Mouse (Mus musculus) left cerebral cortex, postnatal 25 days (tissue): ENCODE results near the gene Abhd17b. TPM values are rescaled to one million over a fixed set of nuclear protein-coding genes. Genes with fewer than 3 reads are reported as not detected.
"Not testable (repeated sequence)": the region's sequence is repeated elsewhere in the genome, so short reads cannot be mapped to it uniquely, and the experiment has no call there.

Experiments used
- DNase-seq, 2 experiments: peaks; one replicate each; pipeline ENCODE4 v3.0.0; 2022; ENCODE audit warnings: low spot score in 2 of 2, mixed read lengths in 1 of 2
- intact Hi-C: fragments of 180-260 bp; cut with DNase I; formaldehyde crosslinking; loops from one replicate; pipeline ENCODE4 v1.15.1; 2025
- total RNA-seq, 2 experiments: library from RNA; stranded (reverse); gene quantifications; 2 replicates each; pipeline ENCODE4 v1.2.3; 2021

Gene Abhd17b
- total RNA-seq, 2 experiments from 2014 or later: 47.3 to 50.1 TPM

DNA sequence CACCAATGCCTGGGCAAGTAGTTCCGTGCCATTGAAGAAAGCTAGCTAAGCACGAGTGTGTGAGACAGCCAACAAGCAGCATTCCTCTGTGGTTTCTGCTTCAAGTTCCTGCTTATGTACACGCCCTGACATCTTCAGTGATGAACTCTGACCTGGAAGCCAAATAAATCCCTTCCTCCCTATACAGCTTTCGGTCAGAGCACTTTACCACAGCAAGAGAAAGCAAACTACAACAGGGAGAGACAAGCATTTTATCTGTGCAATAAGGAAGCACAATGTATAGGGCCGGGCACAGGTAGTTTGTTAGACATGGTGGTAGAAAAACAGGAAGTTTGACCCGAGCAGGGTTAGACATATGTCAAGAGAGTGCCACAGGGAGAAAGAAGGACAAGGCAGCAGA lies 6.8 kb upstream of the Abhd17b start:
- intact Hi-C loops: no loop called here
- DNase-seq: no peak

DNA sequence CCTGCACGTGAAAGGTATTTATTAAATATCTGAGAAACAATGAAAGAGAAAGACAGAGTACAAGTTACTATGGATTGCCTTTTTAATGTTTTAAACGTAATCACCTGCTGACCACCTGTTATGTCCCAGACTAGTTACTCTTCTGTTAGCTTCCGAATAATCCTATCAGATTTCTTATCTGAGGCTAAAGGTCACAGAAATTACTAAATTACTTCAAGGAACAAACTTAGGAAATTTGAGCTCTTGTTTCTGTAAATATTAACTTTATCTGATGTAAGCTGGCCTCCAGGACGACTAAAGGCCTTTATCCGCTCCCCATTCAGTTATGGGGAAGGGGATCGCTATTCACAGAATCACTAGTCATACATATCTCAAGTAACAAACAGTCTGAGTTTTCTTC lies 1.3 kb upstream of the Abhd17b start:
- intact Hi-C loops: loop anchor here (2.0 to 5.0 kb wide), 3 partner anchors 81 to 279 kb away; no protein-coding TSS in a partner anchor
- DNase-seq: no peak

DNA sequence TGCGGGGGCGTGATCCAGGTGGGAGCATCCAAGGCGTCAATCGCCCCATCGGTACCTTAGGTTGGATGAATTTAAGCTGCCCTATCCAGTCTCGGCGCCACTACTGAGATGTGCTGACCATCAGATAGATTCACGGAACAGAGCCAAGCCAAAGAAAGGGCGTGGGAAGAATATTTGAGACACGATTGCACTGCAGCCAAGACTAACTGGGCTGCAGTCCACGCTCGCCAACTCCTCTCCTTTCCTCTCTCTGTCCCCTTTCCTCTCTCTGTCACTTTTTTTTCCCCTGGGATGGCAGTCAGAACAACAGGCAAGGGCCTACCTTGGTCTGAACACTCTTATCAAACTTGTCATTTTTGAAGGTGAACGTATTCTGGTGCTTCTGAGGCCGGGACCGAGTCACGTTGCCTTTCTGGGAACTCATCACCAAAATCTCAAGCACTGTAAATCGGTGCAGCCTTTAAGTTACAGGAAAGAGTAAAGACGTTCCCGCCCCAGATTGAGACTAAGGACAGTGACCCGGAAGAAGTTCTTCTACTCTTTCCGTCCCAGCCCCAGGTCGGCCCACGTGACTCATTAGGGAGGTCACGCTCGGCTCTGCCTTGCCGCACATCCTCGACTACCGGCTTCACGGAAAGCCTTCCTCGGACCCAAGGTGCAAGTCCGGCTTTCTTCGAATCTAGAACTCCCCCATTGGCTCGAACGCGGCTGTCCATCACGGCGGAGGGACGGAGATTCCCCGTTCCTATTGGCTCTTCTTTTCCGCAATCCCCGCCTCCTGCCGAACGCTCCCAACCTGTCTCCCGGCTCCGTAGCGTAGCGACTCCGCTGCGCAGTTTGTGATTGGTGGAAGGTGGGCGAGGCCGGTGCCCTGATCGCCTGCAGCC lies 457 bp upstream of the Abhd17b start, which contains the start of gene 1110059E24Rik:
Gene 1110059E24Rik, minus strand, starts transcription at position 692 of the 887 bp plus-strand sequence.
- peak; percentile 95 to 98 for DNase-seq
- intact Hi-C loops: loop anchor here (2.0 to 5.0 kb wide), 3 partner anchors 82 to 280 kb away; no protein-coding TSS in a partner anchor

DNA sequence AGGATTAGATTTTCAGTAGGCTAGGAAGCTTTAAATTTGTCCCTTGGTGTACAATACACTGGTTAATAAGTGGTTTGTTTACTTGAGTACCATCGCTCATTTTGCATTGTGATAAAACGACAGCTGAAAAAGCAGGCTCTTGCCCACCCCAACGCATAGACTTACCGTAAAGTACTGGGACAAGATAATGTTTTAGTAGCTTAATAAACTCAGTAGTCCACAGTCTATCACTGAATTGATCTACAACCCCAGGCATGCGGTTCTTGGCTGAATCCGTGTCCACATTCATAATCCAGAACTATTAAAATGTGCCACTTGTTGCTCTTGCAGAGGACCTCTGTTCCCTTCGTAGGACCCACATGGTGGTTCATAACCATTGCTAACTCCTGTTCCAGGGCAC lies 1.8 kb downstream of the Abhd17b start:
- DNase-seq: no peak
- intact Hi-C loops: loop anchor here (5.0 kb wide), 1 partner anchor 282 kb away; no protein-coding TSS in a partner anchor

DNA sequence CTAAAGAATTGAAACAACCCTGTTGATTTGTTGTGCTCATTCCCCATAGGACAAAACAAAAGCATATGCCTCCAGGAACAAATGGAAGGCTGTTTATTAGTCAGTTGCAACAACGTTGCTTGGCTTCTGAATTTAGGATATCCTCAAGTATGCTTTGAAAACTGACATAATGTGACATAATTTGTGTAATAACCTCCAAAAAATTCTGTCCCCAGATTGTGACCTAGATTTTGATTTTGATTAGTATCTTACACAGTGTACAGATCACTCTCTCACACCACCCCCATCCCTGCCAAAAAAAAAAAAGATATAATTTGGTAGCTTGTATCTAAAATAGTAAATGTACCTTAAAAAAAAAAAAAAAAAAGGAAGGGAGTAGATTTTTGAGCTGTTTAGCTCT lies 7.7 kb downstream of the Abhd17b start:
- no peak for DNase-seq
- intact Hi-C loops: no loop called here

DNA sequence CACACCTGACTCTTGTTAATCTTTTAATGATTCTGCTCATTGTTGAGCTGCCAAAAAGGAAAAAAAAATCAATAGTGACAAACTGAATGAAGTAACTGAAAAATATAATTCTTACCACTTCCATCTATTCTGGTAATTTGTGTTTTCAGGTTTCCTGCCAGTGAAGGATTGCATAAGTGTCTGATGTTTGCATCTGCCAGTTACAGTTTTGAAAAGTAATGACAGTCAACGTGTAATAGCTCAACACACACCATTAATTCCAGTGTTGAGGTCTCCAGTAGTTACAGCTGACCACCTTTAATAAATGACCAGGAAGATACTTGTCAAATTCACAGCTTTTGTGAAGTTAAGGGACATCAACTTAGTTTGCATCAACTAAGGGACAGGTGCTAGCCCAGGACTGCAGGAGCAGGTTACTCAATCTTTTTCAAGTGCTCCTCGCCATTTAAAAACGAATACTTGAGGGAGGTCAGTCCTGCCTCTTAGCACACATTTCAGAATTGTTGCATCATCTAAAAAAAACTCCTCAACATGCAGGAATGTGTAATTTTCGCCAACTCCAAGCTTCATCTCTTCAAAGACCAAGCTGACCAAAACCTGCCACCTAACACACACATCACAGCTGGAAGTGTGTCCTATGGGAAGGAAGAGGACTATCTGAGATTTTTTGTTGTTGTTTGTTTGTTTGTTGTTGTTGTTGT lies 10.9 kb downstream of the Abhd17b start:
- intact Hi-C loops: no loop called here
- no peak for DNase-seq

DNA sequence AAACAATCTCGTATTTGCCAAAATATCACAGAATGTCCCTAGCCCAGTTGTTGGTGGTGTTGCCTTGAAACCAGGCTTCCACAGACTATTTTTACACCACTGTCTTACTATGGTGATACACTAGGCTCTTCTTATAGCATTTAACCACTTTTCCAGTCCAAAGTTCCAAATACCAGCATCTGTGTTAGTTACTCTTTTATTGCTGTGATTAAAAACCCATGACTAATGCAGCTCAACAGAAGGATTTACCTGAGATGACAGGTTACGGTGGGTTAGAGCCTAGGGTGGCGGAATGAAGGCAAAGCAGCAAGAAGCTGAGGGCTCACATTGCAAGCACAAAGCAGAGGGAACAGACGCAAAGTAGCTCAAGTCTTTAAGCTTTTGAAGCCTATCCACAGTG lies 16.7 kb downstream of the Abhd17b start:
- no peak for DNase-seq
- intact Hi-C loops: no loop called here

DNA sequence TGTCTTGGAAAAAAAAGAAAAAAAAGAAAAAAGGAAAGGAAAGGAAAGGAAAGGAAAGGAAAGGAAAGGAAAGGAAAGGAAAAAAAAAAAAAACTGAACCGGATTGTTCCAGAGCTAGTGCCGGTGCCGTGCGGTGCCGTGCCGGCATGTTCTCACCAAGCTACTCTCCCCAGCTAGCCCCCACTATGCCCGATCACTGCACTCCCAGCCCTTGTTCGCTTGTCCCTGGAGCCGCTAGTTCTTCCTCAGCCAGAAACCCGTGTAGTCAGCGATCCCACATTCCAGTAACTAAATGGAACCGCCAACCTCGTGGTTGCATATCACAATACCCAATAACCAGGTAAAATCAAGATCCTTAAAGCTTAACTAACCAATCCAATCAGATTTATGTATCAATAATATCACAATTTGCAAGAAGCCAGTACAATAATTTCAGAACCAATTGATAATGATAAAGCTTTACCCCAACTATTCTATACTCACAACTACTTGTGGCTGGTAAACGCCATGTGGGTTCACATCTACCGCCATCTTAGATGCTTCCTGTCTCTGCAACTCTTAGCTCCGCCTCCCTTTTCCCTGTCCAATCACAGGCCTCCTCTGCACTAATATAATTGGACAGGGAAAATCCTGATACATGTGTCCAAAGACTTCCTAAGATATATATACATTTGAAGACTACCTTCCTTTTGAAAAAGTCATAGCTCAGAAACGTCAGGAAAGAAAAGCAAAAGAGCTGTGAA lies 21.5 kb downstream of the Abhd17b start:
- intact Hi-C loops: no loop called here
- DNase-seq: no peak

DNA sequence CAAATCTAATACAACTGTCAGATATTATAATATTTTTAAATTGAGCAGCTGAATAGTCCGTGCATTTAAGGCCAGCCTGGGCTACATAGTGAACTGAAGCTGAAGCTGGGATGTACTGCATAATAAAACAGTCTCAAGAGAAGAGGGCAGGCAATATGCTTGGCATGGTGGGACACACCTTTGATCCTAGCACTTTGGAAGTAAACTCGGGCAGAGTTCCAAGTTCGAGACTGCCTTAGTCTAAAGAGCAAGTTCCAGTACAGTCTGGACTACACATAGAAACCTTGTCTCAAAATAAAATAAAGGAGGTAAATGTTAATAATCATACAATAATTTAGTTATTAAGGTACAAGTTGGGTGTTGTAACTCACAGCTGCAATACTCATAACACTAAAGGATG lies 27.1 kb downstream of the Abhd17b start:
- DNase-seq: no peak
- intact Hi-C loops: no loop called here

DNA sequence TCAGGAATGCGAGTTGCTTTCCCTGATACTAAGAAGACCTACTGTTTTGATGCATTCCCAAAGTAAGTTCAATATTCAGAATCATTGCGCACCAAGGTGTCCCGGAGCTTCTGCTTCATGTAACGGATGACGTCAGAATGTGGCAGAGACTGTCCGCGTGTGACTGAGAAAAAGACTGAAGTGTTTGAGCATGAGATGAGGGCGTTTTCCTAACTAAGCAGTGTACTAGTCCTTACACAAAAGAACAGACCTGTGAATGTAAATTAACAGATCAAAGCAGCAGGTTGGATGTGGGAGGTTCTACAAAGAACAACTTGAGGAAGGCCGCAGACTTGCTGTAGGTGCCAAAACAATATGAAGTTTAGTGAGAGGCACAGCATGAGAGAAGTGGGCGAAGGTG lies 28.0 kb downstream of the Abhd17b start:
- DNase-seq: no peak
- intact Hi-C loops: no loop called here

DNA sequence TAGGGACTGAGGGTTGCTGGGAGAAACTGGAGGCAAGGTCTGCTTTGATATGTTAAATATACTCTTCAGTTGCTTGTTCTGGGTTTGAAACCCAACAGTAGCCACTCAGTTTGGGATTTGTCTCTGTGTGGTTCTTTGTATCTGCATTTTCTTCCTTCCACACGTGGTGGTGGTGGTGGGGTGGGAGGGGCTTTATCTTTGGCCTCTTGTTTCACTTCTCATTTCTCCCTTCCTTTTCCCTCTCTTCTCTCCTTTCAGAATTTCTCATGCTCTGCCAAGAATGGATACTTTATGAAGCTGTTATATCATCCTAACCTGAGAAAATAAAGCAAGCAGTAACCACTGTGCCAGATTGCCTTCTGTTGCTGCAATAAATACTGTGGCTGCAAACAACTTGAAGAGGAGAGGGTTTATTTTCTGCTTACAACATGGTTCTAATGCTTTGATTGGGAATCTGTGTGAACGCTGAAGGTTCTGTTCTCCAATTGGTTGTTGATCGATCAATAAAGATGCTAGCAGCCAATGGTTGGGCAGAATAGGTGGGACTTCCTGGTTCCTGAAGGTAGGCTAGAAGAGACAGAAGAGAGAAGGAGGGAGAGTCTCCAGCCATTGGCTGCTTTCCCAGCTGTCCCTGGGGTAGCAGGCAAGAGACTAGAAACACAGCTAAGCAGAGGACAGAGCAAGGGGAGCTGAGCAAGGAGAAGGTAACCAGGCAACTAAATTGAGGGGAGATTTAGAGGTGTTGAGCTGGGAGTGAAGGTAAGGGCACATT lies 60.5 kb downstream of the Abhd17b start:
- intact Hi-C loops: no loop called here
- peak in 1 of 2 experiments; percentile 30 for DNase-seq

DNA sequence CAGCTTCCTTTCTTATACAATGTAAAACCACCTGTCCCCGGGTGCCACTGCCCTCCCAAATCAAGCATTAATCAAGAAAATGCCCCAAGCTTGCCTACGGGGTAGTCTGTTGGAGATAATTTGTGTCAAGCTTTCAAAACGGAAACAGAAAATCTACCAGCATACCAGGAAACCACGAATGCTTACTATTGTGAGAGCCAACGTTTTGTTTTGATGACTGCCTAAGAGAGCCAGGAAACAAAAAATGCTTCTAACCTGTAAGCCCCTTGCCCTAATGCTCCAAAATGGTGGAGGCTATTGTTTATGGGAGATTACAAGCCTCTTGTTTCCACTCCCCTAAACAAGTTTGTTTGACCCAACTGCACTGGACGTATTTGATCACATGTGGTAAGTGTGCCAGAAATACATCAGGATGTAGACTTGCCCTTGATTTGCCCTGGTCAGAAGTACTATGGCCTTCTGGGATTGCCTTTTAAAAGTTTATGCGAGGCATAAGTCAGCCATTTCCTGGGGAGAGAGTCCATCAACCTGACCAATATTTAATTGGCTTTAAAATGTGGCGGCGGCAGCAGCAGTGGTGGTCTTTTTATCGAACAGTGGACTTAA lies 61.4 kb downstream of the Abhd17b start:
- no peak for DNase-seq
- intact Hi-C loops: no loop called here

DNA sequence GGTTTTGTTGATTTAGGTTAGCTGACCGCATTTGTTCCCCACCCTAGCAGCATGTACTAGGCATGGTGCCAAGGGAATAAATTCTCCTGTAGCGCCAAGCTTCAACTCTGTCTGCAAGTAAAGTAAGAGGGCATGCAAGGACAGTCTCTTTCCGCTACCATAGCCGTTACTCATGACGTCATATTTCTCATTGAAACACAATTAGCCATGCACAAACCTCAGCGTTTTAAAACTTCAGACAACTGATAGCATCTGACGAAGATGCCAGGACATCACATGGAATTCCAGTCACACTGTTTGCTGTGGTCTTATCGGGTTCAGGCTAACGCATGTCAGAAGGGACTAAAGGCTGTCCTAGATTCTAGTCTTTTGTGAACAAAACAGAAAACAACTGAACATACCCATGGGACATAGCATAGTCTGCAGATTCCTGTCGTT lies 62.0 kb downstream of the Abhd17b start:
- DNase-seq: peak in 1 of 2 experiments; percentile 16
- intact Hi-C loops: no loop called here

DNA sequence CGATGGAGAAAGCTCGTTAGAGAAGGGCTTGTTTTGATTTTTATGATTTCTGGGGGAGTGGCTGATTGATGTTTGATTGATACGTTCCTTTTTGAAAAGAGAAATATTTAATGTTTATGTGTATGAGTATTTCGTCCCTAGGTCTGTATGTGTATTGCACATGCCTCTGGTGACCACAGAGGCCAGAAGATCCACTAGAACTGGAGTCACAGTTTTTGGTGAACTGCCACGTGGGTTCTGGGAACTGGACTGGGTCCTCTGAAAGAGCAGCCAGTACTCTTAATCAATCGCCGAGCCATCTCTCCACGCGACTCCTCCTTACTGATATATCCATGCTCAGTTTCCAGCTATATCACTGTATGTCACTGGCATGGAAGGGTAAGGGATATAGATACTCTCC lies 62.5 kb downstream of the Abhd17b start:
- DNase-seq: no peak
- intact Hi-C loops: no loop called here

DNA sequence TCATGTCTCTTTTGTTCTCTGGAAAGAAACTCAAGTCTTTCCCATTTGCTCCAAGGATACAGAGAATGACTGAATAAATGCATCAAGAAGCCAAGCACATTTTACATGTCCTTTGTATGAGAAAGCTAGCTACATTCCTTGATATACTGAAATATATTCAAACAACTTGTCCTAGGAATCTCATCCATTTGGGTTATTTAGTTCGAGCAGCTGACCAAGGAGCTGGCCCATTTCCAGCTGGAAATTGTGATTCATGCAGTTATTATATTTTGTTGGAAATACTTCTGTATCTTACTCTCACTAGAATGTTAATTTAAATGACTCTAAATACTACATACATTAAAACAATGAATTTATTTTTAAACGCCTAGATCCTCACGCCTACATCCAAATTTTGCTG lies 63.5 kb downstream of the Abhd17b start:
- intact Hi-C loops: no loop called here
- peak in 1 of 2 experiments; percentile 19 for DNase-seq

DNA sequence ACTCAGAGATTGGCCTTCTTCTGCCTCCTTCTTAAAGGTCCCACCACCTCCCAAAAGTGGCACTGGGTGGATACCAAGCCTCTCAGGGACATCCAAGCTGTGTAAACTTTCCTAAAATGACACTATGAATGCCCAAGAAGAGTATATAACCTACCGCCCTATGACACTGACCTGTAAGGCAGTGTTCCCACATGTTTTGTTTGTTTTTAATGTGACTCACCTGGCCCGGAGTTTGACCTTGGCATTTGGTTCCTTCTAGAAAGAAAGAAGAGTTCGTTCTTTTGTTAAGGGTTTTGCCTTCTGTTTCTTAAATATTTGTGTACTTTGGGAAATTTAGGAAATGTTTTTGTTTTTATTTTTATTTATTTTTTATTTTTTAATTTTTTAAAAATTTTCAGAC lies 66.2 kb downstream of the Abhd17b start:
- intact Hi-C loops: no loop called here
- DNase-seq: no peak

DNA sequence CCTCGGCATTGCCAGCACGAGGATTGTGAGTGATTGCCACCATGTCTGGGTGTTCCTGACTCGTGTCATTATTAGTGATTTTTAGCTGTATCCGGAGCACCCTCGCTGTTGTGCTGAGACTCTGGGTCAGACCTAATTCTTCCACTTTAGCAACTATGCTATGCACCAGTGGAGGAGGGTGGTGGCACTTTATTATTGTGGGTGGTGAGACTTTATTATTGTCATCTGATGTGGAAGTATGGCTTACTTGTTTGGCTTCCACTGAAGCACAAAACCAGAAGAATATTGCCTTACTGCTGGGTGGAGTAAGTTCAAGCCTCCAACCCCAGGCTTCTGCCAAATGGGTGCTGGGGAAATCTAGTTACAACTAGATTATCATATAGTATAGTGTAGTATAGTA lies 68.0 kb downstream of the Abhd17b start:
- no peak for DNase-seq
- intact Hi-C loops: no loop called here

DNA sequence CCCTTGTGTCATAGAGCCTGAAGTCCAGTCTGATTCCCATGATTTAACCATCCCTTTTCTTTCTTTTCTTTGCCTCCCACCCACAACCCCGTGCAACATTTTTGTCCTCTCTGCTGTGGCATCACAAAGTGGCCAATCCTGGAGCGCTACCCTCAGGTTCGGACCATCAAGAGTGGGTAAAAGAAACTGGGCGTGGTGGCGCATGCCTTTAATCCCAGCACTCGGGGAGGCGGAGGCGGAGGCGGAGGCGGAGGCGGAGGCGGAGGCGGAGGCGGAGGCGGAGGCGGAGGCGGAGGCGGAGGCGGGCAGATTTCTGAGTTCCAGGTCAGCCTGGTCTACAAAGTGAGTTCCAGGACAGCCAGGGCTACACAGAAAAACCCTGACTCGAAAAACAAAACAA lies 70.3 kb downstream of the Abhd17b start:
- DNase-seq, intact Hi-C loops: not testable (repeated sequence)
